Mouse (Mus musculus) neural tube, embryonic 11.5 days (tissue): ENCODE results near the gene Olfr211. TPM values are rescaled to one million over a fixed set of nuclear protein-coding genes. Genes with fewer than 3 reads are reported as not detected.

Experiments used
- polyA plus RNA-seq: library from polyadenylated mRNA; unstranded; fragments of >200 nt; fragmentation: Nextera tagmentation; extraction: Ambion mirVana; gene quantifications from 2 replicates; pipeline ENCODE4 v1.2.1, GENCODE M21; 2014

Gene Olfr211
- polyA plus RNA-seq, 1 experiment from 2014 or later: not detected

Other genes starting within 250 kb of the Olfr211 start
- 5.4 and 7.1 TPM in 2 replicates for gene Zfand4, start 224.9 kb upstream of the Olfr211 start, polyA plus RNA-seq
- gene March8, start 151.1 kb upstream of the Olfr211 start, polyA plus RNA-seq: 38.8 and 41.6 TPM in 2 replicates
- gene Alox5, start 27.9 kb upstream of the Olfr211 start, polyA plus RNA-seq: 1.0 and 2.3 TPM in 2 replicates
- not detected in 2 replicates for gene Olfr212, start 17.4 kb downstream of the Olfr211 start, polyA plus RNA-seq
- gene Olfr213, start 49.4 kb downstream of the Olfr211 start, polyA plus RNA-seq: not detected in 2 replicates
- gene Gm5580, start 62.0 kb downstream of the Olfr211 start, polyA plus RNA-seq: 0.31 and 0.43 TPM in 2 replicates
- not detected in 2 replicates for gene Olfr214, start 65.1 kb downstream of the Olfr211 start, polyA plus RNA-seq
- not detected in 2 replicates for gene Olfr215, start 95.1 kb downstream of the Olfr211 start, polyA plus RNA-seq
- 290 and 302 TPM in 2 replicates for gene Zfp422, start 139.9 kb downstream of the Olfr211 start, polyA plus RNA-seq
- gene Depp1, start 161.5 kb downstream of the Olfr211 start, polyA plus RNA-seq: 11.0 and 14.5 TPM in 2 replicates
- gene Rassf4, start 184.9 kb downstream of the Olfr211 start, polyA plus RNA-seq: 38.0 and 38.3 TPM in 2 replicates
- 0.04 and 0.12 TPM in 2 replicates for gene Tmem72, start 227.8 kb downstream of the Olfr211 start, polyA plus RNA-seq